Mouse (Mus musculus) kidney, adult 2 months (tissue): ENCODE data around the gene Ankrd24.

Source experiments
- CTCF ChIP-seq: fragments of 200-500 bp; conservative IDR thresholded peaks from 2 replicates; pipeline ENCODE4 v1.5.1; 2011; ENCODE audit warnings: low read depth, mild to moderate bottlenecking, control low read depth, low read length, moderate library complexity, mixed read lengths; ENCODE audit not compliant: insufficient read depth, insufficient read length
- POLR2A ChIP-seq: fragments of 200-500 bp; IDR thresholded peaks from one replicate; pipeline ENCODE4 v1.6.1; 2011; ENCODE audit warnings: low read depth, low read length, control low read depth

GRCm38 (mm10) chr10:81602741-81603151 lies 25.6 kb upstream of the Ankrd24 start:
- peak; percentile 50 for TF ChIP-seq CTCF
- no peak for TF ChIP-seq POLR2A
